Mouse (Mus musculus) skeletal muscle tissue, postnatal 0 days (tissue): ENCODE measurements around the gene Zfp119a. TPM values are rescaled to one million over a fixed set of nuclear protein-coding genes. Genes with fewer than 3 reads are reported as not detected.

Experiments used
- polyA plus RNA-seq: library from polyadenylated mRNA; unstranded; fragments of >200 nt; fragmentation: Nextera tagmentation; extraction: Ambion mirVana; gene quantifications from 2 replicates; pipeline ENCODE4 v1.2.1, GENCODE M21; 2015

The Zfp119a gene
- 4.7 and 4.8 TPM in 2 replicates for polyA plus RNA-seq

GRCm38 (mm10) chr17:55878636-55879369 lies at the start of gene Zfp119a:
Gene Zfp119a, minus strand, starts transcription at chr17:55878930.

Other genes with a start within 250 kb of the Zfp119a start
- gene Pot1b, start 166.3 kb downstream of the Zfp119a start, polyA plus RNA-seq, result 2.0 and 2.1 TPM in 2 replicates
- 0.06 and 0.17 TPM in 2 replicates for gene Adgre4, start 128.9 kb downstream of the Zfp119a start, polyA plus RNA-seq
- gene Zfp959, start 13.2 kb upstream of the Zfp119a start, polyA plus RNA-seq, result 4.5 and 5.8 TPM in 2 replicates
- 4.9 TPM in 2 replicates for gene Zfp119b, start 70.6 kb upstream of the Zfp119a start, polyA plus RNA-seq
- 2.5 and 2.7 TPM in 2 replicates for gene Ebi3, start 73.7 kb upstream of the Zfp119a start, polyA plus RNA-seq
- gene Yju2, start 80.2 kb upstream of the Zfp119a start, polyA plus RNA-seq, result 10.1 and 10.6 TPM in 2 replicates
- gene Shd, start 91.5 kb upstream of the Zfp119a start, polyA plus RNA-seq, result 0.93 and 1.0 TPM in 2 replicates
- 0.50 and 0.99 TPM in 2 replicates for gene Fsd1, start 107.6 kb upstream of the Zfp119a start, polyA plus RNA-seq
- gene Stap2, start 126.7 kb upstream of the Zfp119a start, polyA plus RNA-seq, result 6.6 and 7.3 TPM in 2 replicates
- 31.9 and 32.3 TPM in 2 replicates for gene Mpnd, start 126.8 kb upstream of the Zfp119a start, polyA plus RNA-seq
- gene Sh3gl1, start 157.7 kb upstream of the Zfp119a start, polyA plus RNA-seq, result 66.6 and 83.7 TPM in 2 replicates
- 3.2 and 3.8 TPM in 2 replicates for gene Chaf1a, start 161.5 kb upstream of the Zfp119a start, polyA plus RNA-seq
- 40.5 and 49.7 TPM in 2 replicates for gene Ubxn6, start 196.1 kb upstream of the Zfp119a start, polyA plus RNA-seq
- gene Hdgfl2, start 200.7 kb upstream of the Zfp119a start, polyA plus RNA-seq, result 55.9 and 57.9 TPM in 2 replicates
- gene Plin4, start 230.9 kb upstream of the Zfp119a start, polyA plus RNA-seq, result 18.2 and 19.4 TPM in 2 replicates
- 74.6 and 107 TPM in 2 replicates for gene Plin5, start 238.7 kb upstream of the Zfp119a start, polyA plus RNA-seq
- gene Lrg1, start 243.1 kb upstream of the Zfp119a start, polyA plus RNA-seq, result 18.9 and 26.6 TPM in 2 replicates